Mouse (Mus musculus) embryonic facial prominence, embryonic 10.5 days (tissue): ENCODE measurements around the gene Cxcr4. TPM values are rescaled to one million over a fixed set of nuclear protein-coding genes. Genes with fewer than 3 reads are reported as not detected.

Source experiments
- DNase-seq: peaks from one replicate; pipeline ENCODE4 v3.0.0-alpha.2; 2017; ENCODE audit warnings: low spot score
- H3K27ac ChIP-seq: fragments of 300-500 bp; sonication (generic); replicated peaks from 2 replicates; pipeline ENCODE4 v1.5.1; 2016; ENCODE audit warnings: mild to moderate bottlenecking
- H3K27me3 ChIP-seq: fragments of 300-500 bp; sonication (generic); replicated peaks from 2 replicates; pipeline ENCODE4 v1.6.1; 2016; ENCODE audit warnings: low read depth, mild to moderate bottlenecking; ENCODE audit not compliant: poor library complexity, severe bottlenecking
- H3K36me3 ChIP-seq: fragments of 300-500 bp; sonication (generic); replicated peaks from 2 replicates; pipeline ENCODE4 v1.6.1; 2016; ENCODE audit warnings: mild to moderate bottlenecking, moderate library complexity
- H3K4me1 ChIP-seq: fragments of 300-500 bp; sonication (generic); 2 replicates; pipeline ENCODE4 v1.6.1; 2016
- H3K4me3 ChIP-seq: fragments of 300-500 bp; sonication (generic); 2 replicates; pipeline ENCODE4 v1.5.1; 2016; ENCODE audit warnings: mild to moderate bottlenecking, moderate library complexity
- H3K9me3 ChIP-seq: fragments of 300-500 bp; sonication (generic); 2 replicates; pipeline ENCODE4 v1.6.1; 2016; ENCODE audit warnings: mild to moderate bottlenecking
- WGBS: fragments of 180-500 bp; shearing (Covaris S2); methylation state at CpG from one replicate; pipeline ENCODE4 v1.1.7; 2016; 5-methylcytosine and 5-hydroxymethylcytosine counted together
- polyA plus RNA-seq: library from polyadenylated mRNA; unstranded; fragments of >200 nt; fragmentation: Nextera tagmentation; extraction: Ambion mirVana; gene quantifications from 2 replicates; pipeline ENCODE4 v1.2.1, GENCODE M21; 2016

Gene Cxcr4
- polyA plus RNA-seq, 1 experiment from 2014 or later: 4.8 TPM

GRCm38 (mm10) chr1:128615459-128615806 is 23.3 kb upstream of the Cxcr4 start:
- H3K27me3 ChIP-seq: no peaks in the 10 kb centered on the region
- no peaks in the 10 kb centered on the region for H3K36me3 ChIP-seq
- H3K4me1 ChIP-seq: peaks cover 7% of the 10 kb centered on the region; the same call in 1 of the 2 replicates
- H3K27ac ChIP-seq: no peak overlapping the region
- H3K4me3 ChIP-seq: no peak overlapping the region
- H3K9me3 ChIP-seq: no peaks in the 10 kb centered on the region
- DNase-seq: no peak
- 75% methylated on average over 2 of the region's 2 CpGs for WGBS

GRCm38 (mm10) chr1:128614653-128615458 is 22.8 kb upstream of the Cxcr4 start:
- H3K27ac ChIP-seq: no peak overlapping the region
- no peaks in the 10 kb centered on the region for H3K27me3 ChIP-seq
- H3K4me1 ChIP-seq: peaks cover 7% of the 10 kb centered on the region; the same call in 1 of the 2 replicates
- DNase-seq: no peak
- H3K9me3 ChIP-seq: no peaks in the 10 kb centered on the region
- H3K36me3 ChIP-seq: no peaks in the 10 kb centered on the region
- H3K4me3 ChIP-seq: no peak overlapping the region
- 88% methylated on average over 7 of the region's 7 CpGs for WGBS

DNA sequence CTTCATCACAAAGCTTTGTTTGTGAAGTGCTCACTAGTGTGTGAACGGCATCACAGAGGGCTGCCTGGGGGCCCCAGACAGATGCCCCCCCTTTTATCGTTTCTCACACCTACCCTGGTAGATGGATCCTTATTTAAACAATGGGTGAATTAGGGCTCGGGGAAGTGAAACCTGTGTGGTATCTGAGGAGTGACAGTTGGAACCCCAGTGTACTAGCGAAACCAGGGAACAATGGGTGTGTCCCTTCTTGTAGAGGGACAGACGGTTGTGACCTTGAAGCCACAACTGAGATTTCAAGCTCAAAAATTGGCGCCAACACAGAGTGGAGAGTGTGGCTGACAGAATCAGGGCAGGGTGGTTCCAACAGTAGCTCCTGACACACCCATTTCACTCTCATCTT is 16.0 kb upstream of the Cxcr4 start:
- H3K36me3 ChIP-seq: no peaks in the 10 kb centered on the region
- peaks cover 5% of the 10 kb centered on the region; the same call in 1 of the 2 replicates for H3K4me1 ChIP-seq
- no peak overlapping the region for H3K27ac ChIP-seq
- DNase-seq: no peak
- H3K4me3 ChIP-seq: no peak overlapping the region
- no peaks in the 10 kb centered on the region for H3K27me3 ChIP-seq
- 78% methylated on average over 6 of the region's 6 CpGs for WGBS
- H3K9me3 ChIP-seq: no peaks in the 10 kb centered on the region

DNA sequence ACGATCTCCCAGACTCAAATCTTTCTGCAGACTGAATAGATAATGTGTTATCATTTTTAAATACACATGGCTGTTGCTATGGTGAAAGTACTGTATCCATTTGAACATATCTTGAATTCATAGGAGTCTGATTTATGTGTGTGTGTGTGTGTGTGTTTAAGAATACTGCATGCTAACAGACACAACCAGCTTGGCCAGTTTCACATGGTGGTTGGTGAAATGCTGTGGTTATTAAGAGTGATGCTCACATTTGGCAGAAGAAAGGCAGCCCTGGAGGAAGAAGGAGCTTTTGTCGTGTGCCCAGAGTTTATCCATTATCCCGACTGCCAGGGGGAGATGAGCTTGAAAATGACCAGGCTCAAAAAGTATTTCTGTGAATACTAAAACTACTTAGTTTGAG is 15.3 kb upstream of the Cxcr4 start:
- Histone ChIP-seq H3K36me3 (no peaks in the 10 kb centered on the region), H3K4me3 (no peak overlapping the region), H3K9me3 (no peaks in the 10 kb centered on the region), H3K27ac (no peak overlapping the region), H3K4me1 (peaks cover 7% of the 10 kb centered on the region; the same call in 1 of the 2 replicates), H3K27me3 (no peaks in the 10 kb centered on the region)
- DNase-seq: no peak
- WGBS: 72% methylated on average over 3 of the region's 3 CpGs

DNA sequence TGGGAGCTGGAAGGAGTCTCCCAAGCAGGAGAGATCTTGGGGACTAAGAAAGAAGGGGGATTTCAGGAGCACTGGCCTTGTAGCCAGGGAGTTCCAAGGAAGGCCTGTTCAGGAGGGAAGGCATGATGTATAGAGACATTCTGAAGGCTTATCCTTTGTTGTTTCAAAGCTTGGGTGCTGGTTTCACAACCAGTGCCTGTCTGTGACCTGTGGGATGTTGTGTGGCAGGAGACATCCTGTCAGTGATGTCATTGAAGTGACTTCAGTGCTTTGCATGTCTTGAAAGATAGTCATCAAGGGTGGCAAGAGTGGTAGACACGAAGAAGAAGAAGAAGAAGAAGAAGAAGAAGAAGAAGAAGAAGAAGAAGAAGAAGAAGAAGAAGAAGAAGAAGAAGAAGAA is 13.7 kb upstream of the Cxcr4 start:
- no peaks in the 10 kb centered on the region for H3K27me3 ChIP-seq
- peaks cover 8% of the 10 kb centered on the region for H3K4me1 ChIP-seq
- H3K9me3 ChIP-seq: no peaks in the 10 kb centered on the region
- WGBS: 81% methylated on average over 1 of the region's 1 CpGs
- no peak overlapping the region for H3K27ac ChIP-seq
- H3K36me3 ChIP-seq: no peaks in the 10 kb centered on the region
- DNase-seq: no peak
- no peak overlapping the region for H3K4me3 ChIP-seq

DNA sequence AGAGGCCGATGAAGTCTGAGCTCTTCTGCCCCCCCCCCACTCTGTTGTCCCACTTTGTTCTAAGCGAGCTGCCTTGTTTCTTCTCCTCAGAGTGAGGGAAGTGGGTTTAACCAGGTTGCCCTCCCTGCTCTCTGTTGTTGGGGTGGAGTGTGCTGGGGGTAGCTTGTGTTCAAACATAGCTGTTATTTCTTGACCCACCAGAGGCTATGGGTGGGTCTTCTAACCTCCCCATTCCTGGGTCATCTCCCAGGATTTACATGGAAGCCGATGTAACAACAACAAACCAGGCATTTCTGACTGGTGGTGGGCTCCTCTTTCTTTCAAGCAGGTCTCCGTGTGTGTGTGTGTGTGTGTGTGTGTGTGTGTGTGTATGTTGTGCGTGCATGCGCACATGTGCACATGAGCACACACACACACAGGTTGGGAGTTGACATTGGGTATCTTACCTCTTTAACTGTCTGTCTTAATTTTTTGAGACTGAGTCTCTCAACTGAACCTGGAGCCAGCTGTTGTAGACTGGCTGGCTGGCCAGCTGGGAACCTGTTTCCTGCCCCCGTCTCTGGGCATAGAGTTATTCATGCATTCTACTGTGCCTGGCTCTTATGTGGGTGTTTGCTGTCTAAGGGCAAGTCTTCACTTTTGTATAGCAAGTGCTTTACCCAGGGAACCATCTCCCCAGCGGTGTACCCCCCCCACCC is 10.7 kb upstream of the Cxcr4 start:
- Histone ChIP-seq H3K9me3 (no peaks in the 10 kb centered on the region), H3K4me1 (peaks cover 8% of the 10 kb centered on the region), H3K4me3 (no peak overlapping the region), H3K27me3 (0 out of 2 replicates have a peak, but pooled peaks cover 5% of the 10 kb centered on the region), H3K36me3 (no peaks in the 10 kb centered on the region), H3K27ac (no peak overlapping the region)
- no peak for DNase-seq
- WGBS: 92% methylated on average over 8 of the region's 8 CpGs

DNA sequence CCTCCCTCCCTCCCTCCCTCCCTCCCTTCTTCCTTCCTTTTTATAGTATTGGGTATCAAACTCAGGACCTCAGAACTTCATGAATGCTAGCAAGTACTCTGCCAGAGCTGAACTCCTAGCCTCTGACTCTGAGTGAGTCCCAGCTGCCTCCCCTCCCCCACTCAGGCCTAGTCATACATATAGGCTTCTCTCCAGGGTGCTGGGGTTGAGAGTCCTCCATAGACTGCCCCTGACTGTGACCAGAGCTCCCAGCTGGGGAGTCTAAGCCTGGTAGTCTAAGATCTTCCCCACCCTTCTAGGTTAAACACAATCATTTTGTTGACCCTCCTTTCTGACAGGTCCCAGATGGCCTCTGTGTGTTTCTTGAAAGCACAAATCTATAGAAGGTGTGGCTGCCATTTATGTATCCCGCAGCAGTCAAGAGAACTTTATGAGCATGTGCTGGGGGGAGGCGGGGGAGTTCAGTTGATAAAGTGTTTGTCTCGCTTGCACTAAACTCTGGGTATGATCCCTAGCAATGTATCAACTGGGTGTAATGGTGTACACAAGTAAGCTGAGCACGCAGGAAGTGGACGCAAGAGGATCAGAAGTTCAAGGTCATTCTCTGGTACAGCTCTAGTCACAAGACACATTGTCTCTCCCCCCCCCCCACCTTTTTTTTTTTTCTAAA is 10.1 kb upstream of the Cxcr4 start:
- 86% methylated on average over 5 of the region's 5 CpGs for WGBS
- Histone ChIP-seq H3K36me3 (no peaks in the 10 kb centered on the region), H3K4me3 (no peak overlapping the region), H3K27me3 (peaks cover 11% of the 10 kb centered on the region), H3K9me3 (no peaks in the 10 kb centered on the region), H3K4me1 (peaks cover 11% of the 10 kb centered on the region), H3K27ac (no peak overlapping the region)
- DNase-seq: no peak

GRCm38 (mm10) chr1:128601307-128601706 is 9.2 kb upstream of the Cxcr4 start:
- no peak for DNase-seq
- Histone ChIP-seq H3K27me3 (peaks cover 11% of the 10 kb centered on the region), H3K4me3 (no peak overlapping the region), H3K4me1 (peaks cover 20% of the 10 kb centered on the region), H3K9me3 (no peaks in the 10 kb centered on the region), H3K36me3 (no peaks in the 10 kb centered on the region), H3K27ac (no peak overlapping the region)
- WGBS: 74% methylated on average over 5 of the region's 5 CpGs

DNA sequence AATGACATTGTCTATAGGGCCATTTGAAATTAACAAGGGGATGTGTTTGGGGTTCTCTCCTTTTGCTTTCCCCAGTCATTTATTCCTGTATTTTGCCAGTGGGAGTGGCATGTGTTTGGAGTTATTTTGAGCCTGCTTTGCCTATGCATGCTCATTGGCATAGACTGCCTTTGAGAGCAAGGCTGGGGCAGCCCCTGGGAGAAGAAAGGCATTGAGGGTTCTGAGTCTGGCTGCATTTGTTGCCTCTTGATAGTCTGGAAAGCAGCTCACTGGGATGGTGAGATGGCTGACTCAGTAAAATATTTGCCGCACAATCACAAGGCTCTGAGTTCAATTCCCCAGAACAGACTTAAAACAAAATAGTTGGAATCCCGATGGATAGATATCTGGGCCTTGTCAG is 8.5 kb upstream of the Cxcr4 start:
- Histone ChIP-seq H3K4me3 (no peak overlapping the region), H3K36me3 (no peaks in the 10 kb centered on the region), H3K9me3 (no peaks in the 10 kb centered on the region), H3K27me3 (peaks cover 17% of the 10 kb centered on the region), H3K27ac (no peak overlapping the region), H3K4me1 (peaks cover 27% of the 10 kb centered on the region)
- 93% methylated on average over 2 of the region's 2 CpGs for WGBS
- no peak for DNase-seq

- H3K4me3 ChIP-seq: no peak overlapping the region
- H3K4me1 ChIP-seq: peaks cover 55% of the 10 kb centered on the region
- DNase-seq: no peak
- H3K27me3 ChIP-seq: peaks cover 47% of the 10 kb centered on the region
- WGBS: 60% methylated on average over 15 of the region's 15 CpGs
- 0 out of 2 replicates have a peak overlapping the region, but pooled peaks have one; percentile 2 for H3K27ac ChIP-seq
- no peaks in the 10 kb centered on the region for H3K36me3 ChIP-seq
- no peaks in the 10 kb centered on the region for H3K9me3 ChIP-seq
Observed at GRCm38 (mm10) chr1:128597209-128597782, 5.2 kb upstream of the Cxcr4 start.

- WGBS: 6% methylated on average over 6 of the region's 6 CpGs
- DNase-seq: peak; percentile 13
- peak overlapping the region; percentile 51 for H3K27ac ChIP-seq
Observed at GRCm38 (mm10) chr1:128595528-128595927, 3.4 kb upstream of the Cxcr4 start.

GRCm38 (mm10) chr1:128595105-128595420 is 3.0 kb upstream of the Cxcr4 start:
- peak overlapping the region; percentile 51; the same call in 1 of the 2 replicates for H3K27ac ChIP-seq
- DNase-seq: peak; percentile 21
- WGBS: 16% methylated on average over 3 of the region's 3 CpGs
- peaks cover 63% of the 10 kb centered on the region for H3K27me3 ChIP-seq
- no peaks in the 10 kb centered on the region for H3K9me3 ChIP-seq
- H3K36me3 ChIP-seq: no peaks in the 10 kb centered on the region
- peaks cover 66% of the 10 kb centered on the region for H3K4me1 ChIP-seq
- H3K4me3 ChIP-seq: no peak overlapping the region

More at GRCm38 (mm10) chr1:128595528-128595927, 3.4 kb upstream of the Cxcr4 start:
- H3K9me3 ChIP-seq: no peaks in the 10 kb centered on the region
- H3K27me3 ChIP-seq: peaks cover 59% of the 10 kb centered on the region
- peaks cover 65% of the 10 kb centered on the region for H3K4me1 ChIP-seq
- no peaks in the 10 kb centered on the region for H3K36me3 ChIP-seq
- H3K4me3 ChIP-seq: no peak overlapping the region
